Mouse (Mus musculus) neutrophil, adult 5-6 weeks (primary cell): ENCODE results near the gene Gm20708. TPM values are rescaled to one million over a fixed set of nuclear protein-coding genes. Genes with fewer than 3 reads are reported as not detected.

Source experiments
- ATAC-seq: fragments of 151-379, 151-347 bp; 2 replicates; pipeline ENCODE4 v1.8.0; 2017; ENCODE audit warnings: mild to moderate bottlenecking, moderate TSS enrichment; ENCODE audit not compliant: insufficient number of reproducible peaks, poor library complexity, low FRiP score, severe bottlenecking; ENCODE audit errors: extremely low read depth
- total RNA-seq: library from RNA; stranded (forward); fragments of 200-1000 nt; gene quantifications from 2 replicates; pipeline ENCODE4 v1.2.3, GENCODE M21; 2017

Gene Gm20708
- total RNA-seq, result 3.9 and 8.8 TPM in 2 replicates

DNA sequence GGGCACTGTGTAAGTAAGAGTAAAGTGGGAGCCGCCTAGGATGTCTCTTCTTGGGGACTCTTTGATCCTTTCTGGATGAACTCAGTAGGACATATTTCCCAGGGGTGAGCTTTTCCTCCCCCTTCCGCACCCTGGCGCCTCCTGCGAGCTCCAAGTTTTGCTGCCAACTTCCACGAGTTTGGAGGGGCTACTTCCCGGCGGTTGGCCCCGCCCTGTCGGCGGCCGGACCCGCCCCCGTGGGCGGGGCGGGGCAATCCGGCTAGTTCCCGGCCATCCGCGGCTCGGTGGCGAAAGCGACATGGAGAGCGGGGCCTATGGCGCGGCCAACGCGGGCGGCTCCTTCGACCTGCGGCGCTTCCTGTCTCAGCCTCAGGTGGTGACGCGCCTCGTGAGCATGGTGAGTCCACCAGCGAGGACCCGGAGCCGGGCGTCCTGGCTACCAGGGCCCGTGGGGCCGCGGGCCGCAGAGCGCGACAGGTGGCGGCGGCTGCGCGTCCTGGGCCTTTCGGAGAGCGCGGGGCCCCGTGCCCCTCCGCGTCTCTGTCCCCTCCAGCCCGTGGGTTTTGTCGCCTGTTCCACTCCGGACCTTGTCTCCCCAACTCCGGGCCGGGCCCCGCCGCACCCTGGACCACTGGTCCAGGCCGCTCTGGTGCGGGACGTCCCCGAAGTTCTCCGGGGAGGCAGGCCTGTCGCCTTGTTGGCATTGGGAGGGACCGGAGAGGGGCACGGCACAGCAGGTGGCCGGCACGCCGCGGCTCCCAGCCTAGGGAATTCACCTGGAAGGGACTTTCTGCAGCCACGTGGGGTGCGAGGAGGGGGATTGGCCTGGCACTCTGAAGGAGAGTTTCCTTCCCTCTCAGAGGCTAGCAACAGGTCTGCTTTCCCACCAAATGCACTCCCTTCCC lies at the start of gene Gm20708, which contains the start of gene Syngr2:
Gene Gm20708, plus strand, starts transcription at position 262 of the 905 bp plus-strand sequence.
Gene Syngr2, plus strand, starts transcription at position 262 of the 905 bp plus-strand sequence.
- peak; percentile 24 for ATAC-seq

DNA sequence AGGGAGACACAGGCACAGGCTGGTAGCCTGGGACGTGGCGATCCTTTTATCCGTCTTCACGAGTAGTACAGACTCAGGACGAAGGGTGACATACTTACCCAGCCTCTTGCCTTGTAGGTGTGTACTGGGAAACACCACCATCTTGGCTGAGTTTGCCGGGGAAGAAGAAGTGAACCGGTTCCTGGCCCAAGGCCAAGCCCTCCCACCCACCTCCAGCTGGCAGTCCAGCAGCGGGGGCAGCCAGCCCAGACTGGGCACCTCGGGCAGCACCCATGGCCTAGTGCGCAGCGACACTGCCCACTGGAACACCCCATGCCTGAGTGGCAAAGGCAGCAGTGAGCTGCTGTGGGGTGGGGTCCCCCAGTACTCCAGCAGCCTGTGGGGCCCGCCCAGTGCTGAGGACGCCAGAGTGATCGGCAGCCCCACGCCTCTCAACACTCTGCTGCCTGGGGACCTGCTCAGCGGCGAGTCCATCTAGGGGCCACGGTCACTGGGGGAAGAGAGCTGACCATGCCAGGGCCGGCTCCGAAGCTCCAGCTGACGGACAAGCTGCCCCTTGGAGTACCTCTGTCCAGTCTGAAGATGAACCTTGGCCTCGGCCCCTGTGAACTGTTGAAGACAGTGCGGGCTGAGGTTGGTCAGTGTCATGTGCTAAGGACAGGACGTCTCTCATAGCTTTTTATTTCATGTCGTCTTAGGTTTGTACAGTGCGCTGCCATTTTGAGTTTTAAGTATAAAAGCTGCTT lies 48.9 kb upstream of the Gm20708 start:
- ATAC-seq, result no peak

DNA sequence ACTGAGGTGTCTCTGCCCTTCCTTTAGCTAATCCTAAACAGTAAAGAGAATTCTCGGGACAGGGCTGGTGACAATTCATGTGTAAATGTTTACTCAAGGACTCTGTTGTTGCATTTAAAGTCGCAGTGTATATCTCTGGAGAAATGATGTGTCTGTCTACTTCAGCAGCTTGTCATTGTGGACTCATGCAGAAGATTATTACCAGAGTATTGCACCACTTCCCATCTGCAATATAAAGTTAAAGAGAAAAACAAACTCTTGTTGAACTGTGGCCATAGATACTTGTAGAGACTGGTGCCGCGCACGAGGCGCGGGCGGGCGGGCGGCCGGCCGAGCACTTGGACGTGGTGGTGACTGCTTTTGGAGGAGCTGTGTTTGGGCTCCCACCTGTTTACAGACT lies 47.7 kb upstream of the Gm20708 start:
- ATAC-seq, result no peak

DNA sequence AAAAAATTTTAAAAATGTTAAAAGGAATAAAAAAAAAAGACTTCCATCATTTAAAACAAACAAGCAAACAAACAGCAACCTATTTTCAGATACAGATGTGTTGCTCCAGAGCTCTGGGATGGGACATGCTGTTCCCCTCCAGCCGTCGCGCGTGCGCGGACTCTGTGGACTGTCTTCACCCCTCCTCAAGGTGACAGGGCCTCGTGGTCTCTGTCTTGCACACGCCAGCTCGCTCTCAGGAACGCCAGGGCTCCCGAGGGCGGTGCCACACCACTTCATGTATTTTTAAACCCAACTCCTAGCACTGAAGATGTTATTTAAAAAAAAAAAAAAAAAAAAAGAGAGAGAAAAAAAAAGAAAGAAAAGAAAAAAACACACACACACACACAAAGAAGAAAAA lies 47.2 kb upstream of the Gm20708 start:
- no peak for ATAC-seq

- ATAC-seq, result no peak
These were observed 45.1 kb upstream of the Gm20708 start for GRCm38 (mm10) chr11:117764319-117764718.

GRCm38 (mm10) chr11:117765361-117765760 lies 44.1 kb upstream of the Gm20708 start:
- no peak for ATAC-seq

DNA sequence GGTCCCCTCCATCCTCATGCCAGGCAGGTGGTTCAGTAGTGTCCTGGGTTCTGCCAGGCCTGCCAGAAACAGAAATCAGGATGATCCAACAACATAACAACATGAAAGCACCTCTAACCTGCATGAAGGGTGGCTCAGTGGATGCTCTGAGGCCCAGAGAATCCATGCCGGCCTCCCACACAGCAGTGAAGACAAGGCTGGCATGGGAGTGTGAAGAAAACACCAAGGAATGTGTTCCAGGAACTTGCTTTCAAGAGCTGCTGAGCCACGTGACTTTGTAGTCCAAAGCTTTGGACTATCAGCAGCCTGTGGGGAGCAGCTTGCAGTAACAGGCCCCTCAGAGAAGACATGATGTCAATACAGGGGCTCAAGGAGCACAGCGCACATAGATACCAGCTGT lies 43.2 kb upstream of the Gm20708 start:
- ATAC-seq, result no peak

DNA sequence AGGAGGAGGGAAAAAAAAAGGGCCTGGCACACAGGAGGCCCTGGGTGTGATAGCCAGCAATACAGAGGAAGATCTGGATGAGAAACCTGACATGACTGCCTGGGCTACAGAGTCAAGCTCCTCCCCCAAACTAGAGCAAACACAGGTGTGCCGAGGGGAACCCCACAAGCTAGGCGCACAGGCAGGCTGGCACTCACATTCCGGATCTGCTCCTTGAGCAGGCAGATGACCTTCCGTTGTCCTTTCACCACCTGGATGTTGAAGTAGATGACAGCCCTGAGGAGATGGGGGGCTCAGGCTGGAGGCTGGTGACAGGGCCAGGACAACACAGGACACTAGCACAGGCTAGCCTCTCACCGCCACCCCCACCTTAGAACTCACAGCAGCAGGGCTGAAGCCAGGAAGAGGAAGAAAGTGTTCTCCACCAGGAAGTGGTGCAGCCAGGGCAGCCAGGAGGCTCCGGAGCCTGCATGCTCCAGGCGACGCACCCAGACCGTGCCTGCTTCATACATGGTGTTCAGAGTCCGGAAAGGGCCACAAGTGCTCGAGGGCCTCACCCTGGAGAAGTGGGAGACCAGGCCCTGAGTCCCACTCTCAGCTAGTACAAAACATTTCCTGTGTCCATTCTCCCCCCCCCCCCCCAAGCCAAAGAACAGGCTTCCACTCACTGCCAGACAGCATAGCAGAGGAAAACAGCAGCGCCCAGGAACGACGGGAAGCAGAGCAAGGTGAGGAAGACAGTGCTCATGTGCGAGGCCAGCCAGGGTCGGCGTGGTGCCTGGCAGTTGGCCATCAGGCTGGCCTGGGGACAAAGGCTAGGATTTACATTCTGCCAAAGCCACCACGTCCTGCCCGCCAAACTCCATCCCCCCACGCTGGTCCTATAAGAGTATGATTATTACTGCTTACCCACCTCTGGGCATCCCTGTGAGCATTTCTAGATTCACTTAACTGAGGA lies 40.5 kb upstream of the Gm20708 start:
- no peak for ATAC-seq

DNA sequence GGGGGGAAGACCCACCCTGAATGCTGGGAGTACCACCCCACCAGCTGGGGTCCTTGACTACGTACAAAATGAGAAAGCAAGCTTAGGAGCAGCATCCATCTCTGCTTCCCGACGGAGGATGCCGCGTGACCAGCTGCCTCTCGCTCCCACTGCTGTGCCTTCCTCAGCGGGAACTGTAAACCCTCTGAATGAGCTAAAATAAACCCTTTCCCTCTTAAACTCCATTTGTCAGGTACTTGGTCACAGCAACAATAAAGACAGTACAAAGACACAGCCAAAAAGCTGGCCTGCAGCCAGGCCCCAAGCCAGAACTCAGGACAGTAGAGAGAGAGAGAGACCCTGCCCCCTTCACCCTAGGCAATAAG lies 39.8 kb upstream of the Gm20708 start:
- ATAC-seq, result no peak

- ATAC-seq, result no peak
These were observed 39.1 kb upstream of the Gm20708 start for GRCm38 (mm10) chr11:117770407-117770806.

- ATAC-seq, result no peak
These were observed 37.1 kb upstream of the Gm20708 start for GRCm38 (mm10) chr11:117772352-117772751.

- no peak for ATAC-seq
These were observed 34.5 kb upstream of the Gm20708 start for GRCm38 (mm10) chr11:117774925-117775324.

- ATAC-seq, result peak; percentile 11; the same call in 1 of the 2 replicates
These were observed 33.9 kb upstream of the Gm20708 start for GRCm38 (mm10) chr11:117775540-117775939.

DNA sequence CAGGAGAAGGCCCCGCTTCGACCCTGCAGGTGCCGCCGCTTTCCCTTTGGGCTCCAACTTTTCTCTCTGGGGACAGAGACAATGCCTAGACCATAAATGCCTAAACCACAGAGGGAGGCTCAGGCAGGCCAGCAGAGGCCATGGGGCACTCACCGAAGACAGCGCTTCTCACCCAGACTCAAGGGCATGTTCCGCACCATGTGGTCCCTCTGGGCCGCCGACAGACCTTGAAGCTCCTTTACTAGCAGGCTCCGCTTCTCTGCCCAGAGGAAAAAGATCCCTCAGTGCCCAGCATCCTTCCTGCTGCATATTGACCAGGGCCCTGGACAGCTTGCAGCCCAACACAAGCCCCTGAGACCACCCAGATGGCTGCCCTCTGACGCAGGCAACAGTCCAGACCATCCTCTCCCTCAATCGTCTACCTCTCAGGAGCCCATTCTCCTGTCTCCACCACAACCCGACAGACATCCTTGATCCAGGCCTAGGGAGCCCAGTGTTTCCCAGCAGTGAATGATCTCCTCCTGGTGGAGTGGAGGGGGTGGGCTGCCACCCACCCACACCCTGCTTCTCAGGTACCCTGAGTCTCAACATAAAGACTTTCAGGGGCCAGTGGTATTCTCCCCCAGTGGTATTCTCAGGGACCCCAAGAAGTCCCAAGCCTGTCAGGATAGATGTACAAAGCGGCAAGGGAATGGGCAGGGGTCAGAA lies 33.2 kb upstream of the Gm20708 start:
- ATAC-seq, result no peak

DNA sequence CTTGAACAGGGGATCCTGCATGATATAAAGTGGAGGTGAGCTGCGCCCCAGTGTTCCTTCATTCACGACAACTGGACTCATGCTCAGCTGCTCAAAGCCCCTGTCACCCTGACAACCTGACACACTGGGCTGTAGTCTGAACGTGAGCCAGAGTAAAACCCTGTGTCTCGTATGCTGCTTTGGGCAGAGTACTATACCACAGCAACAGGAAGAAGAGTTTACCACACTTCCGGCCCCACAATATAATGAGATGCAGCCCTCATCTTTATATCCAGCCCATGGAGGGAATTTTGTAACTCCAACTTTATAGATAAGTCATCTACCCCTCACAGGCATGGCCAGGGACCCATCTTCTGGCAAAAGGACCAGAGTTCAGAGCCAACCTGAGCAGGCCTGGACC lies 32.4 kb upstream of the Gm20708 start:
- ATAC-seq, result no peak

GRCm38 (mm10) chr11:117778031-117778430 lies 31.4 kb upstream of the Gm20708 start:
- ATAC-seq, result no peak

- ATAC-seq, result 0 out of 2 replicates have a peak, but pooled peaks have one; percentile 1
These were observed 30.5 kb upstream of the Gm20708 start for GRCm38 (mm10) chr11:117778851-117779433.
